Mouse (Mus musculus) layer of hippocampus, adult 18-20 months (tissue): ENCODE data around the gene Olfr744. TPM values are rescaled to one million over a fixed set of nuclear protein-coding genes. Genes with fewer than 3 reads are reported as not detected.
"Not testable (repeated sequence)": the region's sequence is repeated elsewhere in the genome, so short reads cannot be mapped to it uniquely, and the experiment has no call there.

Experiments
- DNase-seq, 2 experiments: peaks; one replicate each; pipeline ENCODE4 v3.0.0; 2022; ENCODE audit warnings: low spot score in 2 of 2
- long read RNA-seq: library from polyadenylated mRNA; stranded (forward); transcript quantifications from one replicate; pipeline ENCODE4 v2.0.0, GENCODE M21; 2021
- total RNA-seq, 2 experiments: library from RNA; stranded (reverse); gene quantifications; 2 replicates each; pipeline ENCODE4 v1.2.3; 2021

Olfr744 gene
- not detected for total RNA-seq
- long read RNA-seq = 0 reads

GRCm38 (mm10) chr14:50614579-50614978 is at the start of gene Olfr744:
Gene Olfr744 (plus strand): TSS chr14:50614879.
- DNase-seq = no peak

GRCm38 (mm10) chr14:50573056-50573455 is 41.6 kb upstream of the Olfr744 start:
- DNase-seq = not testable (repeated sequence)

GRCm38 (mm10) chr14:50639088-50639487 is 24.4 kb downstream of the Olfr744 start, which contains the start of gene Olfr745:
Gene Olfr745 (plus strand): TSS chr14:50639388.
- no peak for DNase-seq

- no peak for DNase-seq
These were observed 32.1 kb downstream of the Olfr744 start, which contains the start of gene Olfr746 for GRCm38 (mm10) chr14:50646783-50647182. Gene Olfr746 (plus strand): TSS chr14:50647083.

Other genes with a start within 250 kb of the Olfr744 start
- gene Olfr736, start 233.7 kb upstream of the Olfr744 start, total RNA-seq = not detected
- not detected for gene Olfr738, start 207.3 kb upstream of the Olfr744 start, total RNA-seq
- gene Olfr739, start 196.3 kb upstream of the Olfr744 start, total RNA-seq = not detected
- not detected for gene Olfr740, start 169.3 kb upstream of the Olfr744 start, total RNA-seq
- not detected for gene Olfr741, start 142.1 kb upstream of the Olfr744 start, total RNA-seq
- gene Olfr742, start 111.3 kb upstream of the Olfr744 start, total RNA-seq = not detected
- gene Olfr743, start 93.0 kb upstream of the Olfr744 start, total RNA-seq = not detected
- gene Olfr745, start 24.5 kb downstream of the Olfr744 start, total RNA-seq = not detected
- not detected for gene Olfr746, start 32.2 kb downstream of the Olfr744 start, total RNA-seq
- gene Olfr747, start 78.3 kb downstream of the Olfr744 start, total RNA-seq = not detected
- not detected for gene Olfr748, start 92.5 kb downstream of the Olfr744 start, total RNA-seq
- gene Olfr749, start 130.2 kb downstream of the Olfr744 start, total RNA-seq = not detected
- 10 to 100 TPM; 58.9 to 62.2 TPM for gene Ttc5, start 170.6 kb downstream of the Olfr744 start, total RNA-seq
- not detected for gene Ccnb1ip1, start 192.9 kb downstream of the Olfr744 start, total RNA-seq
- gene Parp2, start 193.0 kb downstream of the Olfr744 start, total RNA-seq = 10 to 100 TPM; 22.1 to 28.9 TPM